Mouse (Mus musculus): ENCODE measurements at regions not wholly inside any gene's neighbourhood (a gene's known extent, or its start where the extent isn't known, plus 50 kb on each side); places are given as distances from the start of the nearest gene placed in this dataset.

DNA sequence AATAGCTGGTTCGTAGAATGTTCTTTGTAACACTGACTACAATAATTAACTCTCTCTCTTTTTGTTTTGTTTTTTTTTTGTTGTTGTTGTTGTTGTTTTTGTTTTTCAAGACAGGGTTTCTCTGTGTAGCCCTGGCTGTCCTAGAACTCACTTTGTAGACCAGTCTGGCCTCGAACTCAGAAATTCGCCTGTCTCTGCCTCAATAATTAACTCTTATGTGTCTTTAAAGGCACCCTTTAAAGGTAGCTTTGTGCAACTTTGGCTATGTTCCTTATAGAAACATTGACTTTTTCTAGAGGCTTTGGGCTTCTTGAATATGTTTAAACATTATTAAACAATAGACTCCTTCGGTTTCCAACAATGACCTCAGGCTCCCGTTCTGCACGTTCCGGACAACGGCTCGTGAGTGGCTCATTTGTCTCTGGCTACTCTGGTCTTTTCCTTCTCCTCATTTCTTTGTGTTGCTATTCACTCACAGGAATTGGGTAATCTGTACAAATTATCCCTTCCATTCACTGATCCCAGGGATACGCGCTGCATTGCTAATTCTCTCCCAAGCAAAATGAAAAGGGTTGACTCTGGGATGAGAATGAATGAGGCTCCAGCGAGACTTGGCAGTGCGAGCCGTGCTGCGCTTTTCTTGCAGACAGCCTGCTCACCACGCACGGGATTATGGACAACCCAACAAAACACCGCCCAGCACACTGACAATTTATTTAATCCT, 90.2 kb upstream of the Klf12 start:
- no peak for TF ChIP-seq POLR2A (IDR thresholded peaks at IDR 0.05; ENCODE audit: control insufficient read depth, low read depth, low read length)
- no peak for TF ChIP-seq CTCF (IDR thresholded peaks at IDR 0.05; ENCODE audit: control insufficient read depth, insufficient read depth, insufficient replicate concordance, low read depth, low read length)

Data from testis, adult 2 months (tissue).